In genomic region chr6:115506425-115506824, GRCm38 (mm10) we compare ENCODE assay signal across 27 mouse cellular contexts.
"Had no signal": no experiment of that assay in that cellular context is flagged by ENCODE, and none has a peak within 500 bp of the region (broad histone marks: within the 10 kb centered on the region; RNA-seq: fewer than 3 reads in every experiment).

No protein-coding gene starts in this region.

- H3K4me2 ChIP-seq: embryonic facial prominence, embryonic 12.5 days; embryonic facial prominence, embryonic 13.5 days; embryonic facial prominence, embryonic 15.5 days; forebrain, embryonic 12.5 days; forebrain, embryonic 13.5 days; forebrain, embryonic 15.5 days had no signal

- H3K4me1 ChIP-seq: embryonic facial prominence, embryonic 12.5 days; embryonic facial prominence, embryonic 13.5 days; embryonic facial prominence, embryonic 15.5 days; forebrain, embryonic 10.5 days; forebrain, embryonic 12.5 days; forebrain, embryonic 13.5 days; forebrain, embryonic 15.5 days had no signal

- H3K9me3 ChIP-seq: embryonic facial prominence, embryonic 10.5 days; embryonic facial prominence, embryonic 12.5 days; embryonic facial prominence, embryonic 15.5 days; forebrain, embryonic 12.5 days; forebrain, embryonic 13.5 days; forebrain, embryonic 15.5 days had no signal

- H3K36me3 ChIP-seq: embryonic facial prominence, embryonic 10.5 days; embryonic facial prominence, embryonic 12.5 days; embryonic facial prominence, embryonic 13.5 days; embryonic facial prominence, embryonic 15.5 days; forebrain, embryonic 10.5 days; forebrain, embryonic 12.5 days; forebrain, embryonic 15.5 days had no signal

- DNase-seq: cerebellum, adult 8-10 months; cerebellum, adult 9-10 months; cerebellum, adult 9-11 months; cerebellum, postnatal 10 days; cerebellum, postnatal 14 days; cerebellum, postnatal 25 days; cerebellum, postnatal 36 days; embryo, embryonic 11 days; forebrain, postnatal 0 days; gastrocnemius, adult 2 months; gastrocnemius, postnatal 10 days; gastrocnemius, postnatal 14 days; gastrocnemius, postnatal 25 days; gastrocnemius, postnatal 36 days; heart, adult 18-20 months; heart, adult 2 months had no signal

- H3K27me3 ChIP-seq: embryonic facial prominence, embryonic 12.5 days; embryonic facial prominence, embryonic 13.5 days; embryonic facial prominence, embryonic 15.5 days; forebrain, embryonic 12.5 days; forebrain, embryonic 13.5 days; forebrain, embryonic 15.5 days had no signal

- H3K9ac ChIP-seq: embryonic facial prominence, embryonic 12.5 days; embryonic facial prominence, embryonic 13.5 days; embryonic facial prominence, embryonic 15.5 days; forebrain, embryonic 12.5 days; forebrain, embryonic 13.5 days; forebrain, embryonic 15.5 days; forebrain, postnatal 0 days had no signal

- H3K27ac ChIP-seq: embryonic facial prominence, embryonic 10.5 days; embryonic facial prominence, embryonic 12.5 days; embryonic facial prominence, embryonic 13.5 days; embryonic facial prominence, embryonic 15.5 days; forebrain, embryonic 10.5 days; forebrain, embryonic 12.5 days; forebrain, embryonic 13.5 days; forebrain, embryonic 15.5 days; gastrocnemius, adult 2 months; heart, adult 2 months had no signal

- ATAC-seq: forebrain, embryonic 13.5 days; forebrain, embryonic 14.5 days; forebrain, embryonic 15.5 days; forebrain, embryonic 16.5 days; forebrain, postnatal 0 days had no signal

- H3K4me3 ChIP-seq: embryonic facial prominence, embryonic 10.5 days; embryonic facial prominence, embryonic 12.5 days; embryonic facial prominence, embryonic 13.5 days; embryonic facial prominence, embryonic 15.5 days; erythroblast, embryonic 14.5 days; forebrain, embryonic 10.5 days; forebrain, embryonic 12.5 days; forebrain, embryonic 13.5 days; forebrain, embryonic 15.5 days; gastrocnemius, adult 2 months; heart, adult 2 months had no signal
